Mouse (Mus musculus): ENCODE measurements around the gene Iqgap1.

GRCm38 (mm10) chr7:80685639-80686038 is 140.1 kb downstream of the Iqgap1 start:
- TF ChIP-seq CTCF (IDR thresholded peaks at IDR 0.05; ENCODE audit: borderline replicate concordance, extremely low read depth, insufficient read depth, insufficient read length) (no peak), POLR2A (IDR thresholded peaks at IDR 0.05; ENCODE audit: borderline replicate concordance, extremely low read depth, insufficient read depth, insufficient read length, poor library complexity, severe bottlenecking) (no peak)

Measured in brain, embryonic 14.5 days (tissue).